Mouse (Mus musculus) neural tube, embryonic 13.5 days (tissue): ENCODE results near the gene Ctnnbl1. TPM values are rescaled to one million over a fixed set of nuclear protein-coding genes. Genes with fewer than 3 reads are reported as not detected.

Experiments used
- ATAC-seq: fragments of 200-750 bp; cut with Nextera tagmentation; 2 replicates; pipeline ENCODE4 v1.8.0; 2017; ENCODE audit warnings: low read depth, mild to moderate bottlenecking, moderate TSS enrichment, moderate library complexity
- H3K27ac ChIP-seq: fragments of 300-500 bp; sonication (generic); replicated peaks from 2 replicates; pipeline ENCODE4 v1.5.1; 2015; ENCODE audit warnings: moderate library complexity, mild to moderate bottlenecking, inconsistent platforms
- H3K27me3 ChIP-seq: fragments of 300-500 bp; sonication (generic); 2 replicates; pipeline ENCODE4 v1.6.1; 2015; ENCODE audit warnings: mild to moderate bottlenecking, inconsistent platforms
- H3K36me3 ChIP-seq: fragments of 300-500 bp; sonication (generic); 2 replicates; pipeline ENCODE4 v1.6.1; 2015; ENCODE audit warnings: mild to moderate bottlenecking, inconsistent platforms
- H3K4me1 ChIP-seq: fragments of 300-500 bp; sonication (generic); replicated peaks from 2 replicates; pipeline ENCODE4 v1.6.1; 2015; ENCODE audit warnings: inconsistent platforms
- H3K4me2 ChIP-seq: fragments of 300-500 bp; sonication (generic); 2 replicates; pipeline ENCODE4 v1.6.1; 2015; ENCODE audit warnings: inconsistent platforms, mild to moderate bottlenecking, moderate library complexity
- H3K4me3 ChIP-seq: fragments of 300-500 bp; sonication (generic); 2 replicates; pipeline ENCODE4 v1.5.1; 2015; ENCODE audit warnings: mild to moderate bottlenecking, inconsistent platforms
- H3K9ac ChIP-seq: fragments of 300-500 bp; sonication (generic); 2 replicates; pipeline ENCODE4 v1.6.1; 2015; ENCODE audit warnings: moderate library complexity, mild to moderate bottlenecking, inconsistent platforms
- H3K9me3 ChIP-seq: fragments of 300-500 bp; sonication (generic); 2 replicates; pipeline ENCODE4 v1.6.1; 2016; ENCODE audit warnings: inconsistent platforms
- WGBS: fragments of 180-500 bp; shearing (Covaris S2); methylation state at CpG from one replicate; pipeline ENCODE4 v1.1.7; 2015; 5-methylcytosine and 5-hydroxymethylcytosine counted together
- polyA plus RNA-seq: library from polyadenylated mRNA; unstranded; fragments of >200 nt; fragmentation: Nextera tagmentation; extraction: Ambion mirVana; gene quantifications from 2 replicates; pipeline ENCODE4 v1.2.1, GENCODE M21; 2015

The Ctnnbl1 gene
- polyA plus RNA-seq, 1 experiment from 2014 or later: 69.7 TPM

DNA sequence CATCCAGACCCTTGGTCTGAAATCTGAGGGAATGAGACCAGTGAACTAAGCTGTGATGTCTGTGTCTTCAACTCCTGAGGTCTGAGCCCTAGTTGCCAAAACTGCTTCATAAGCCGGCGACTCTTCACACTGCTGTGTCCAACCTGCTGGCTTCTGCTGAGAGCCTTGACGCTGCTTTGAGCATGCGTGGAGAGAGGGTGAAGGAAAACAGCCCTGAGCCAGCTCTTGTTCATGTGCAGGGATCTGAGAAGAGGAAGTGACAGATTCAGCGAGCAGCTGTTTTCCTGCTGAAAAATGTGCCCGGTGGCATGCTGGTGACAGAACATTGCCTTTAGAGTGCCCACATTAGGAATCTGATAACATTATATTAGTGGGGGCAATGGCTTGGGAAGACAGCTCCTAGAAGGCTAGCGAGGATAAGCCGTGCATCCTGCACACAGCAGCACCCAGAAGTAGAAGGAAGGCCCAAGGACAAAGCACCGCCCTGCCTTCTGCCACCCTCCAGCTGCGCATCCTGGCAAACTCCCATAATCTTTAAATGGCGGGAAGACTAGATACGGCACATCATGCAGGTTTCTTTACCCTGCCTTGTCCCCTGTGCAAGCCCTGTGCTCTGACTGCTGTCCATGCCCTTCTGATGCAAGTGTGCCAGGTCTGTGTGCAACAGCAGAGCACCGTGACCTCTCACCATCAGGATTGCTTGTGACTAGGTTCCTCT, 101.2 kb downstream of the Ctnnbl1 start:
- peak overlapping the region; percentile 83 for H3K27ac ChIP-seq
- WGBS: 86% methylated on average over 13 of the region's 13 CpGs
- no peak overlapping the region for H3K9ac ChIP-seq

DNA sequence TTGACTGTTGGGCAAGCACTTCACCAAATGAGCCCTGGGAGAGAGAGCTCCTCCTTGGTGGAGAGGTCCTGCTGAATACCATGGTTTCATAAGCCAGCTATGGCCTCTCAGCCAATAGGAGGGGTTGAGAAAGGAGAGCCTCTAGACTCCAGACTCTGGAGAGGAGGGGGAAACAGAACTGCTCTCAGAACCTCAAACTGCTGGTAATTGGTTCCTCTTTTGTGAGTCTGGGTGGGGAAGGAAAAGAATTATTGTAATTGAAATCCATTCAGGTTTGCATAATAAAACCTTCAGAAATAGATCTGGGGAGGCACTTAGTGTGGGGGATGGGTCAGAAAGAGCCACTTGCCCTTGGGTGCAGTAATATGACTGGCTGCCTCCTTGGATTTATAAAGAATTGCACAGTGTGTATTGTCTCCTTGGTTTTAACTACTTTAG, 103.5 kb downstream of the Ctnnbl1 start:
- Histone ChIP-seq H3K27me3 (no peaks in the 10 kb centered on the region), H3K9ac (no peak overlapping the region), H3K4me1 (peaks cover 45% of the 10 kb centered on the region), H3K9me3 (no peaks in the 10 kb centered on the region), H3K27ac (peak overlapping the region; percentile 74), H3K4me2 (no peak overlapping the region), H3K36me3 (no peaks in the 10 kb centered on the region), H3K4me3 (no peak overlapping the region)
- ATAC-seq: peak; percentile 57; the same call in 1 of the 2 replicates

More for the DNA sequence above, 101.2 kb downstream of the Ctnnbl1 start:
- ATAC-seq: no peak
- Histone ChIP-seq H3K4me3 (no peak overlapping the region), H3K4me2 (no peak overlapping the region), H3K36me3 (no peaks in the 10 kb centered on the region), H3K4me1 (peaks cover 45% of the 10 kb centered on the region), H3K27me3 (no peaks in the 10 kb centered on the region), H3K9me3 (no peaks in the 10 kb centered on the region)

DNA sequence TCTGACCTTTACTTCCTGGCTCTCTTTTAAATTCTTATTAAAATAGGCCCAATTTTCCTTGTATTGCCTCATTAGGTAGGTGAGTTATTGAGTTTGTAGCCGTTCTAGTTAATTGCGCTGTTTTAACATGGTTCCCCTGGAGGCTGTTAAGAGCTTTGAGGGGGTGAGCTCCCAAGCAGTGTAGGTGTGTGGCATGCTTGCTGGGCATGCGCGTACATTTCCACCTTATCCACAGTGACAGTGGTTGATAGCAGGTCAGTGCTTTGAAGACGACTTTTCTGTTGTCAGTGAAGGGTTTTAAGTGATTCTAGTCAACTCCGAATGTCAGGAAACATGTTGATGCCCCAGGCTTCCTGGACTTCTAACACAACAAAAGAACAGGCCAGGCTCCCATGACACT, 103.9 kb downstream of the Ctnnbl1 start:
- Histone ChIP-seq H3K4me3 (no peak overlapping the region), H3K36me3 (no peaks in the 10 kb centered on the region), H3K9me3 (no peaks in the 10 kb centered on the region), H3K27ac (peak overlapping the region; percentile 74), H3K27me3 (no peaks in the 10 kb centered on the region), H3K4me2 (no peak overlapping the region), H3K4me1 (peaks cover 45% of the 10 kb centered on the region), H3K9ac (peak overlapping the region; percentile 43)
- no peak for ATAC-seq
- 42% methylated on average over 6 of the region's 6 CpGs for WGBS

DNA sequence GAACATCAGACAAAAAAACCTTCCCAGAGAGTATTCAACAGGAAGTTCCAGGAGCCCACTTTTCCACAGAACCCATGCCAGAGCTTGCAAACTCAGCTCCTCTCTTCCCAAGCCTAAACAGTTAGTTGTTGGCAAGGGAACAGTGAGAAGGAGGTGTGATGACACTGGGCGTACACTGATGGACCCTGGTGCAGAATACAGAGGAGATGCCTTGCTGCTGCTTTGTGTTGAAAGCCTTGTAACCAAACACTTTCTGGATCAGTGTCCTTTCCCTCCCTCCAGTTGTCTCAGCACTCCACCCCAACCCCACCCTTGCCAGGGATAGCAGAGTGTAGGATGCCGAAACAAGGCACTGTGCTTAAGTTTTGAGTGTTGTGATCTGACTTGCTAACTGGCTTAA, 107.5 kb downstream of the Ctnnbl1 start:
- 79% methylated on average over 2 of the region's 2 CpGs for WGBS

DNA sequence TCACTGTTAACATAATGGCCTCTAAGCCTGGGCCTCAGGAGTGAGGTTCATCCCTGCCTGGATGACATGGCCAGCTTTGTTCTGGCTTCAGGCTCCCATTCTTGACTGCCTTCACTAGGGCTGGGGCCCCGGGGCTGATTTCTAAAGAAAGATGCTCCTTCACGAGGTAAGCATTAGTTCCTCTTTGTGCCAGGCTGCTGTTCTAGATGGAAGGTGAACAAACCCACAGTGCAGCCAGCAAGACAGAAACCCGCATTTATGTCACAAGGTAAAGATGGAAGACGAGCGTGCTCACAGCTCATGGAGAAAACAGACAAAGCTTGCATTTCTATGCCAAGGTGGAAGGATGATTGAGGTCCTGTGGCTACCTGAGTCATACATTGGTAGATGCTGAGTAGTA, 108.6 kb downstream of the Ctnnbl1 start:
- ATAC-seq: no peak
- Histone ChIP-seq H3K4me1 (peaks cover 31% of the 10 kb centered on the region), H3K4me3 (no peak overlapping the region), H3K9me3 (no peaks in the 10 kb centered on the region), H3K27me3 (no peaks in the 10 kb centered on the region), H3K4me2 (no peak overlapping the region), H3K36me3 (no peaks in the 10 kb centered on the region), H3K27ac (no peak overlapping the region), H3K9ac (no peak overlapping the region)
- 85% methylated on average over 5 of the region's 5 CpGs for WGBS

More for the DNA sequence above, 107.5 kb downstream of the Ctnnbl1 start:
- no peaks in the 10 kb centered on the region for H3K27me3 ChIP-seq
- H3K9ac ChIP-seq: no peak overlapping the region
- H3K4me1 ChIP-seq: peaks cover 39% of the 10 kb centered on the region
- H3K36me3 ChIP-seq: no peaks in the 10 kb centered on the region
- H3K9me3 ChIP-seq: no peaks in the 10 kb centered on the region
- H3K4me3 ChIP-seq: no peak overlapping the region
- H3K4me2 ChIP-seq: no peak overlapping the region
- ATAC-seq: no peak
- no peak overlapping the region for H3K27ac ChIP-seq

DNA sequence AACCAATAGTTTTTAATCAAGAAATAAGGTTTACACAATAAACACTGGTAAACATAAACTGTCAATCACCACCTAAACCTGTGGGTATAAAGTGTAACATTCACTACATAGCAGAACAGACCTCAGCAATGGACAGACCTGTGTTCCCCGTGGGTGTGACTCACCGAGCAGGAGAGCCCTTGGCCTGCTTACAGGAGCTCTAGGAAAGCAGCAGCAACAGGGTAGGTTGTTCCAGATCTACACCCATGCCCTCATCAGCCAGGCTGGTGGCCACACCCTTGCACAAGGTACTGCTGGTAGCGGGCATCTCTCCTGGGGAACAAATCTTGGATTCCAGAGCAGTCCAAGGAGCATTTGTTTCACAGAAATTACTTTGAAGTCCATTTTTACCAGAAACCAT, 115.9 kb downstream of the Ctnnbl1 start:
- no peak overlapping the region for H3K4me3 ChIP-seq
- H3K9me3 ChIP-seq: no peaks in the 10 kb centered on the region
- H3K36me3 ChIP-seq: no peaks in the 10 kb centered on the region
- H3K9ac ChIP-seq: no peak overlapping the region
- peaks cover 36% of the 10 kb centered on the region for H3K4me1 ChIP-seq
- no peak for ATAC-seq
- H3K27ac ChIP-seq: no peak overlapping the region
- H3K27me3 ChIP-seq: no peaks in the 10 kb centered on the region
- WGBS: 86% methylated on average over 3 of the region's 3 CpGs
- H3K4me2 ChIP-seq: no peak overlapping the region

DNA sequence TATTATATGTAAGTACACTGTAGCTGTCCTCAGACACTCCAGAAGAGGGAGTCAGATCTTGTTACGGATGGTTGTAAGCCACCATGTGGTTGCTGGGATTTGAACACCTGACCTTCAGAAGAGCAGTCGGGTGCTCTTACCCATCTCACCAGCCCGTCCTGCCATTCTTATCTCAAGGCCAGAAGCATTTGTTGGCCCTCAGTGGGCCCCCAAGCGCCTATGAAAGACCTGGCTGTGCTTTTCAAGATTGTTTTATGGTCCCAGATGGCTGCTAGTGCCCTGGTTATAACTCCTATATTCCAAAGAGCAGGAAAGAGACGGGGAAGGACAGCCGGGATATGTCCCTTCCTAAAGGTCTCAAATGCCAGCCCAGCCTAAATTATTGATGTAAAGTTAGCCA, 118.6 kb downstream of the Ctnnbl1 start:
- Histone ChIP-seq H3K36me3 (no peaks in the 10 kb centered on the region), H3K4me3 (no peak overlapping the region), H3K27ac (no peak overlapping the region), H3K27me3 (no peaks in the 10 kb centered on the region), H3K9me3 (no peaks in the 10 kb centered on the region), H3K9ac (no peak overlapping the region), H3K4me1 (peaks cover 42% of the 10 kb centered on the region), H3K4me2 (no peak overlapping the region)
- WGBS: 52% methylated on average over 6 of the region's 6 CpGs
- no peak for ATAC-seq

DNA sequence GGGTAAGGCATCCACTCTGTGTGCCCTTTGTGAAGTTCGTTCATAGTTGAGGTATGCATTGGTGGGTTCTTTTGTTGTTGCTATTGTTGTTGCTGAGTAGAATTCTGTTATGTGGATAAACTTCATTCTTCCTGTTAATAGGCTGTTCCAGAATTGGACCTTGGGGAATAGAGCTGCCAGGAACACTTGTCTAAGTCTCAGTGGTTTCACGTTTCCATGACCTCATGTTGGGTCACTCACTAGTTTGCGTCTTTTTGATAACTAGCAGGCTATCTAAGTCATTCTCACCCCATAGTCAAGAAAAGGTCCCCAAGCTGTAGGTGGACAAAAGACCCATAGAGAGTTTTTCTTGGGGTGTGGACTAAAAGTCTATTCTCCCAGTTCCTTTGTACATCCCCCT, 120.3 kb downstream of the Ctnnbl1 start:
- no peak overlapping the region for H3K4me3 ChIP-seq
- no peak overlapping the region for H3K27ac ChIP-seq
- no peak overlapping the region for H3K9ac ChIP-seq
- H3K27me3 ChIP-seq: no peaks in the 10 kb centered on the region
- WGBS: 71% methylated on average over 3 of the region's 3 CpGs
- no peaks in the 10 kb centered on the region for H3K36me3 ChIP-seq
- H3K9me3 ChIP-seq: no peaks in the 10 kb centered on the region
- peaks cover 53% of the 10 kb centered on the region for H3K4me1 ChIP-seq
- no peak overlapping the region for H3K4me2 ChIP-seq
- no peak for ATAC-seq

DNA sequence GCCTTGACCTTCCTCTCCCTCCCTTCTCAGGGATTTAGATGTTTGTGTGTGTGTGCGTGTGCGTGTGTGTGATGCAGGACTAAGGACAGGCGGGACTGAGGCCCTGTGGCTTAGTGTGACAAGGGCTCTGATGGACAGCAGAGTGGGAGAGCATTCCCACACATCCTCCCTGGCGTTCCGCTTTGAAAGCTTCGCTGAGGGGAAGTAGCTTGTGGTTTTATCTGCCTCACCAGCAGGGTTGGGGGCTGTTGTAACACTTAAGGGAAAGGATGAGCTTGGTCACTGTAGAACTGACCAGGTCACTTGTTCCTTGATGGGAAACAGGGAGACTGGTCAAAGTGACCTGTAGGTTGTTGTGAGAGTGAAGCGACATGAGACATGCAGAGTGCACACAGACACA, 121.1 kb downstream of the Ctnnbl1 start:
- Histone ChIP-seq H3K36me3 (no peaks in the 10 kb centered on the region), H3K4me3 (no peak overlapping the region), H3K9me3 (no peaks in the 10 kb centered on the region), H3K4me2 (no peak overlapping the region), H3K9ac (0 out of 2 replicates have a peak overlapping the region, but pooled peaks have one; percentile 2), H3K4me1 (peaks cover 53% of the 10 kb centered on the region), H3K27ac (no peak overlapping the region), H3K27me3 (no peaks in the 10 kb centered on the region)
- 87% methylated on average over 7 of the region's 7 CpGs for WGBS
- ATAC-seq: no peak

DNA sequence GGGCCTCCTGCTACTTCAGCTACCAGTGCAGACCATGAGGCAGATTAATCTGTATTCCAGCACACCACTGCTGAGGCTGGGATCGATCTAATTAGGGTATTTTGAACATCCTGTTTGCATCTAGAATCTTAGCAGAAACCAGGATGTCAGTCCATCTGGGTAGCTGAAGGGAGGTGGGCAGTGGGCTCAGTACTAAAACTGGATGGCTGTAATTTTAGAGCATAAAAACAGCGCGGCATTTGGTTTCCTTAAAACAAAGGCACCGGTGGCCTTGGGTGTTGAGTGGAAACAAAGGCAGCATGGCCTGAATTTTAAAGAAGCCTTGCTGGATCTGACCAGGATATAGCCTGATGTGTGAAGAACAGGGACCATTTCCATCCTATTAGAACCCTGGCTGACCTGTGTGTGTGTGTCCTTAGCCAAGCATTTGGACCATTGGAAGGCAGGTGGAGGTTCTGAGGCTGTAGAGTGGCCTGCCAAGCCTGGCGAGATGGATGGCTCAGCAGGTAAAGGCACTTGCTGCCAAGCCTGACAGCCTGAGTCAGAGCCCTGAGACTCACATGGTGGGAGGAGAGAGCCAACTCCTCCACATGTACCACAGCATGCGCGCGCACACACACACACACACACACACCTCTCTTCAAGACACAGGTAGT, 122.0 kb downstream of the Ctnnbl1 start:
- no peak for ATAC-seq
- H3K4me3 ChIP-seq: no peak overlapping the region
- no peaks in the 10 kb centered on the region for H3K9me3 ChIP-seq
- H3K36me3 ChIP-seq: no peaks in the 10 kb centered on the region
- H3K4me1 ChIP-seq: peaks cover 53% of the 10 kb centered on the region
- H3K27me3 ChIP-seq: no peaks in the 10 kb centered on the region
- H3K9ac ChIP-seq: 0 out of 2 replicates have a peak overlapping the region, but pooled peaks have one; percentile 2
- 74% methylated on average over 8 of the region's 8 CpGs for WGBS
- peak overlapping the region; percentile 66 for H3K27ac ChIP-seq
- H3K4me2 ChIP-seq: no peak overlapping the region

DNA sequence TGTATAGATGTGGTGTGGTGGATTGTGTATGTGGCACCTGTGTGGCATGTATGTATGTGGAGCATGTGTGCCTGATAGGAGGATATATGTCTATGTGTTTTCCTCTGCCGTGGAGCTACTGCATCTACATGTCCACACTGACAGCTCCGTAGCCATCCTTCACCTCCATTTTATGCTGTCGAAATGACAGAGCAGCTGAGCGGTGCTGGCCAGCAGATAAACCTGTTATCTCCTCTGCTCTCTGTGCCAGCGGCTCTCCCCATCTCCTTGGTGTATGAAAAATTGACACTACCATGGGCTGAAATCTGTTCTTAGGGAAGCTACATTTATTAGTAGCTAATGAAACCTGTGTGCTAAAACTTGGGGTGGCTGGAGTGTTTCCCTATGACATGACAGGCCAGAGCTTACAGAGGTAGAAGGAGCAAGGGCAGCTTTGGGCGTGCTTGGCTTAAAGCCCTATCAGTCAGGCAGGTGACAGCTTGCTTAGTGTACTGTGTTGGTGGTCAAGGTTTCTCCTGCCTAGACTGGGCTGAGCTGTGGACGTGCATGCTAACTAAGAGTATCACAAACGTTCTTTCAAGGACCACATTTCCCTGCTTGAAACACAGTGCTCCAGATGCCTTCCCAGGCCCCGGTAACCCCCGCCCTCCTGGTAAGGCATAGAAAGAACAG, 124.2 kb downstream of the Ctnnbl1 start:
- no peaks in the 10 kb centered on the region for H3K27me3 ChIP-seq
- 0 out of 2 replicates have a peak, but pooled peaks have one; percentile 30 for ATAC-seq
- peaks cover 47% of the 10 kb centered on the region for H3K4me1 ChIP-seq
- H3K9me3 ChIP-seq: no peaks in the 10 kb centered on the region
- no peaks in the 10 kb centered on the region for H3K36me3 ChIP-seq
- WGBS: 72% methylated on average over 10 of the region's 10 CpGs
- H3K4me3 ChIP-seq: no peak overlapping the region
- H3K27ac ChIP-seq: peak overlapping the region; percentile 55
- no peak overlapping the region for H3K4me2 ChIP-seq
- no peak overlapping the region for H3K9ac ChIP-seq

DNA sequence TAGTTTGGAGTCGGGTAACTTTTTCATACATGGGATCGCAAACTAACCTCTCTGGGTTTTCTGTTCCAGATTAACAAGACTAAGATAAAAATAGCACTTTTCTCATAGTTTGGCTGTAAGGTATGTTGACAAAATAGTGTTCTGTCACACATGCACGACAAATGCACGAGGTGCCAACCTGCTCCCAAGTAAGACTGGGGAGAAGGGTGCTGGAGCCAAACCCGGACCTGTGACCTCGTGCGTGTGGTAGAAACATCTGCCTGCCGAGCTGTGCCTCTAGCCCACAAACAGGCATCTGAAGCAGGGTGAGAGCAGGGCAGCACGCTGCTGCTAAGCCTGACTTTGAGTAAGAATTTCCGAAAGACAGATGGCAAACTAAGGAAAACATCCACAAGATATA, 125.1 kb downstream of the Ctnnbl1 start:
- no peak overlapping the region for H3K9ac ChIP-seq
- no peaks in the 10 kb centered on the region for H3K27me3 ChIP-seq
- no peak overlapping the region for H3K27ac ChIP-seq
- H3K4me3 ChIP-seq: no peak overlapping the region
- ATAC-seq: no peak
- H3K9me3 ChIP-seq: no peaks in the 10 kb centered on the region
- no peak overlapping the region for H3K4me2 ChIP-seq
- no peaks in the 10 kb centered on the region for H3K36me3 ChIP-seq
- 87% methylated on average over 10 of the region's 10 CpGs for WGBS
- peaks cover 39% of the 10 kb centered on the region for H3K4me1 ChIP-seq
